Mouse (Mus musculus): ENCODE measurements around the gene Rgl1. TPM values are rescaled to one million over a fixed set of nuclear protein-coding genes. Genes with fewer than 3 reads are reported as not detected.

Gene Rgl1
- polyA plus RNA-seq, 1 experiment from 2014 or later: 48.3 TPM

GRCm38 (mm10) chr1:152612535-152613157 lies 153.5 kb downstream of the Rgl1 start:
- H3K4me2 ChIP-seq (ENCODE audit: low read depth, low read length): no peak overlapping the region
- WGBS: 70% methylated on average over 12 of the region's 12 CpGs
- ATAC-seq (ENCODE audit: insufficient read depth, low FRiP score): no peak

GRCm38 (mm10) chr1:152609547-152609946 lies 156.6 kb downstream of the Rgl1 start:
- H3K9me3 ChIP-seq (replicated peaks; ENCODE audit: control insufficient read depth, low read length): no peaks in the 10 kb centered on the region
- WGBS: 68% methylated on average over 10 of the region's 10 CpGs
- no peak overlapping the region for H3K27ac ChIP-seq (ENCODE audit: low read length)
- H3K4me1 ChIP-seq (ENCODE audit: control insufficient read depth, insufficient read depth, low read length): peaks cover 16% of the 10 kb centered on the region; the same call in 1 of the 2 replicates
- H3K9ac ChIP-seq (ENCODE audit: low read length): no peak overlapping the region
- H3K27me3 ChIP-seq (ENCODE audit: control insufficient read depth, insufficient read depth, low read length): no peaks in the 10 kb centered on the region
- no peak for ATAC-seq (ENCODE audit: insufficient read depth, low FRiP score)
- no peak overlapping the region for H3K4me2 ChIP-seq (ENCODE audit: low read depth, low read length)
- H3K4me3 ChIP-seq (replicated peaks; ENCODE audit: low read length): no peak overlapping the region
- H3K36me3 ChIP-seq (ENCODE audit: control insufficient read depth, insufficient read depth, low read length): no peaks in the 10 kb centered on the region

More at GRCm38 (mm10) chr1:152612535-152613157, 153.5 kb downstream of the Rgl1 start:
- H3K4me3 ChIP-seq (replicated peaks; ENCODE audit: low read length): no peak overlapping the region
- peaks cover 20% of the 10 kb centered on the region for H3K4me1 ChIP-seq (ENCODE audit: control insufficient read depth, insufficient read depth, low read length)
- no peaks in the 10 kb centered on the region for H3K9me3 ChIP-seq (replicated peaks; ENCODE audit: control insufficient read depth, low read length)
- H3K36me3 ChIP-seq (ENCODE audit: control insufficient read depth, insufficient read depth, low read length): no peaks in the 10 kb centered on the region
- no peaks in the 10 kb centered on the region for H3K27me3 ChIP-seq (ENCODE audit: control insufficient read depth, insufficient read depth, low read length)
- no peak overlapping the region for H3K9ac ChIP-seq (ENCODE audit: low read length)
- peak overlapping the region; percentile 53 for H3K27ac ChIP-seq (ENCODE audit: low read length)

GRCm38 (mm10) chr1:152609006-152609405 lies 157.1 kb downstream of the Rgl1 start:
- no peaks in the 10 kb centered on the region for H3K9me3 ChIP-seq (replicated peaks; ENCODE audit: control insufficient read depth, low read length)
- no peak overlapping the region for H3K27ac ChIP-seq (ENCODE audit: low read length)
- ATAC-seq (ENCODE audit: insufficient read depth, low FRiP score): no peak
- no peaks in the 10 kb centered on the region for H3K27me3 ChIP-seq (ENCODE audit: control insufficient read depth, insufficient read depth, low read length)
- WGBS: 68% methylated on average over 7 of the region's 7 CpGs
- H3K4me2 ChIP-seq (ENCODE audit: low read depth, low read length): no peak overlapping the region
- no peaks in the 10 kb centered on the region for H3K36me3 ChIP-seq (ENCODE audit: control insufficient read depth, insufficient read depth, low read length)
- H3K4me3 ChIP-seq (replicated peaks; ENCODE audit: low read length): no peak overlapping the region
- H3K9ac ChIP-seq (ENCODE audit: low read length): no peak overlapping the region
- H3K4me1 ChIP-seq (ENCODE audit: control insufficient read depth, insufficient read depth, low read length): peaks cover 16% of the 10 kb centered on the region; the same call in 1 of the 2 replicates

DNA sequence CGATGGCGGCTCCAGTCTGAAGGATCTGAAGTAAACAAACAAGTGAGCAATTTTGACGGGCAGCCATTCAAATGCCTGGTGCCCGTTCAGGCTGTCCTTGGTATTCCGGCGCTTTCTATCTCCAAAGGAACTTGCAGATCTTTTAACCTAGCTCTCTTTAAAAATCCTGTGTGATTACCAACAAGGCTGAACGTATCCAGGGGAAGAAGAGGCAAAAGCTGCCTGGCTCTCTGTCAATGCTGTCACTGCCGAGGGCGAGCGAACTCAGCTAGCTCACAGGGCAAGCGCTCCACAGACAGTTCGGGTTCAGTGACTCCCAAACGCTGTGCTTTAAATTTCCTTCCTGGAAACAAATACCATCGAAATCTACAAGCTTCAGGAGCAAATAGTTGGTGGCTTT lies 158.4 kb downstream of the Rgl1 start:
- Histone ChIP-seq H3K9ac (ENCODE audit: low read length) (no peak overlapping the region), H3K4me2 (ENCODE audit: low read depth, low read length) (no peak overlapping the region), H3K4me1 (ENCODE audit: control insufficient read depth, insufficient read depth, low read length) (peaks cover 16% of the 10 kb centered on the region; the same call in 1 of the 2 replicates), H3K36me3 (ENCODE audit: control insufficient read depth, insufficient read depth, low read length) (no peaks in the 10 kb centered on the region), H3K9me3 (replicated peaks; ENCODE audit: control insufficient read depth, low read length) (no peaks in the 10 kb centered on the region), H3K27ac (ENCODE audit: low read length) (no peak overlapping the region), H3K4me3 (replicated peaks; ENCODE audit: low read length) (no peak overlapping the region), H3K27me3 (ENCODE audit: control insufficient read depth, insufficient read depth, low read length) (no peaks in the 10 kb centered on the region)
- no peak for ATAC-seq (ENCODE audit: insufficient read depth, low FRiP score)
- WGBS: 71% methylated on average over 14 of the region's 14 CpGs

GRCm38 (mm10) chr1:152606727-152607126 lies 159.4 kb downstream of the Rgl1 start:
- Histone ChIP-seq H3K4me1 (ENCODE audit: control insufficient read depth, insufficient read depth, low read length) (peaks cover 9% of the 10 kb centered on the region; the same call in 1 of the 2 replicates), H3K4me2 (ENCODE audit: low read depth, low read length) (no peak overlapping the region), H3K9ac (ENCODE audit: low read length) (no peak overlapping the region), H3K9me3 (replicated peaks; ENCODE audit: control insufficient read depth, low read length) (no peaks in the 10 kb centered on the region), H3K27me3 (ENCODE audit: control insufficient read depth, insufficient read depth, low read length) (no peaks in the 10 kb centered on the region), H3K4me3 (replicated peaks; ENCODE audit: low read length) (no peak overlapping the region), H3K36me3 (ENCODE audit: control insufficient read depth, insufficient read depth, low read length) (no peaks in the 10 kb centered on the region), H3K27ac (ENCODE audit: low read length) (no peak overlapping the region)
- no peak for ATAC-seq (ENCODE audit: insufficient read depth, low FRiP score)
- 80% methylated on average over 11 of the region's 11 CpGs for WGBS

DNA sequence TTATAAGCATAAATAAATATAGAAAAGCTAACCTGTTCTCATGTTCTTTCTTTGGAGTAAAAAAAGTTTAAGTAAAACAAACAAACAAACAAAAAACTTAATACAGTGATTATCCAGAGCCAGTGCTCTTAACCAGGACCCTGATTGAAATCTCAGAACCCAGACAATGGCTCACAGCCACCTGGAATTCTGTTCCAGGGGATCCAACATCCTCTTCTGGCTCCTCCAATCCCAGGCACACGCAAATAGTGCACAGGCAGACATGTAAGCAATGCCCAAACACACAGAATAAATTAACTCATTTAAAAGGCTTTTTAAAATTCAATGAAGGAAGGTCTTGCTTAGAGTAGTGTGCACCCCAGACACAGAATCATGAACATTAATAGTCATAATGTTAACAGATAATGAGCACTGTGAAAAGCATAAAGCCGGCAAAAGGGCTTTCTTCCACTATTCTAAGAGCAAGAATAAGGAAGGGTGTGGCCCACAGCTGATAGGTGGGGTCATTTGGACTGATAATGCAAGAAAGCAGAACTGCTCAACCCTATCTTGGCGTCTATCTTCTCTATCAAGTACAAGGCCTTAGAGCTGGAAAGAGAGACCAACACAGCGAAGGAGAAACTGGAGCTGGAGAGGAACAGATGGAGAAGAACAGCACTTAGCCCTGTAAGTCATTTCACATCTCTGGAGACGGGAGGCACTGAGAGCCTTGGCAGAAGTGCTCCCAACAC lies 160.1 kb downstream of the Rgl1 start:
- H3K9ac ChIP-seq (ENCODE audit: low read length): no peak overlapping the region
- no peak overlapping the region for H3K4me2 ChIP-seq (ENCODE audit: low read depth, low read length)
- no peak for ATAC-seq (ENCODE audit: insufficient read depth, low FRiP score)
- WGBS: 71% methylated on average over 5 of the region's 5 CpGs
- H3K36me3 ChIP-seq (ENCODE audit: control insufficient read depth, insufficient read depth, low read length): no peaks in the 10 kb centered on the region
- no peaks in the 10 kb centered on the region for H3K27me3 ChIP-seq (ENCODE audit: control insufficient read depth, insufficient read depth, low read length)
- H3K4me3 ChIP-seq (replicated peaks; ENCODE audit: low read length): no peak overlapping the region
- peaks cover 7% of the 10 kb centered on the region; the same call in 1 of the 2 replicates for H3K4me1 ChIP-seq (ENCODE audit: control insufficient read depth, insufficient read depth, low read length)
- no peak overlapping the region for H3K27ac ChIP-seq (ENCODE audit: low read length)
- H3K9me3 ChIP-seq (replicated peaks; ENCODE audit: control insufficient read depth, low read length): no peaks in the 10 kb centered on the region

DNA sequence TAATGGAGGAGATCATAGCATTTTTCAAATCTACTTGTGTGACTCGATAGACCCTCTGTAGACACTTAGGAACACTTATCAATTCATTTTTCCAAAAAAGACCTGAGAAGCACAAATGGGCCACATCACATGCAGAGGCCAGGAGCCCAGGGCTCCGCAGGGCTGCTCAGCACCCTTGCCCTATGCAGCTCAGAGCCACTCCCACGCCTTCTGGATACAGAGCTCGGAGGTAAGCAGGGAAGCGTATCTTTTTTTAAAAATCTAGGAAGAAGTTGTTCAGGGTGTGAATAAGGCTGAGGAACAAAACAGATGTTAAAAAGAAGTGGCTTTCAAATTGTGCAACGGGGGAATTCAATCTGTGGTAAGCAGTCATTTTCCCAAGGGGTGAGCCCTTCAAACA lies 162.0 kb downstream of the Rgl1 start:
- no peak overlapping the region for H3K9ac ChIP-seq (ENCODE audit: low read length)
- no peaks in the 10 kb centered on the region for H3K9me3 ChIP-seq (replicated peaks; ENCODE audit: control insufficient read depth, low read length)
- H3K27me3 ChIP-seq (ENCODE audit: control insufficient read depth, insufficient read depth, low read length): no peaks in the 10 kb centered on the region
- no peak for ATAC-seq (ENCODE audit: insufficient read depth, low FRiP score)
- no peak overlapping the region for H3K4me3 ChIP-seq (replicated peaks; ENCODE audit: low read length)
- WGBS: 73% methylated on average over 6 of the region's 6 CpGs
- peaks cover 3% of the 10 kb centered on the region; the same call in 1 of the 2 replicates for H3K4me1 ChIP-seq (ENCODE audit: control insufficient read depth, insufficient read depth, low read length)
- H3K27ac ChIP-seq (ENCODE audit: low read length): no peak overlapping the region
- no peaks in the 10 kb centered on the region for H3K36me3 ChIP-seq (ENCODE audit: control insufficient read depth, insufficient read depth, low read length)
- H3K4me2 ChIP-seq (ENCODE audit: low read depth, low read length): no peak overlapping the region

- Histone ChIP-seq H3K4me2 (ENCODE audit: low read depth, low read length) (no peak overlapping the region), H3K36me3 (ENCODE audit: control insufficient read depth, insufficient read depth, low read length) (no peaks in the 10 kb centered on the region), H3K4me3 (replicated peaks; ENCODE audit: low read length) (no peak overlapping the region), H3K4me1 (ENCODE audit: control insufficient read depth, insufficient read depth, low read length) (peaks cover 3% of the 10 kb centered on the region; the same call in 1 of the 2 replicates), H3K9me3 (replicated peaks; ENCODE audit: control insufficient read depth, low read length) (no peaks in the 10 kb centered on the region), H3K27ac (ENCODE audit: low read length) (no peak overlapping the region), H3K9ac (ENCODE audit: low read length) (no peak overlapping the region), H3K27me3 (ENCODE audit: control insufficient read depth, insufficient read depth, low read length) (no peaks in the 10 kb centered on the region)
- WGBS: 83% methylated on average over 9 of the region's 9 CpGs
- ATAC-seq (ENCODE audit: insufficient read depth, low FRiP score): no peak
Observed at GRCm38 (mm10) chr1:152603628-152604027, 162.5 kb downstream of the Rgl1 start.

GRCm38 (mm10) chr1:152600494-152600893 lies 165.7 kb downstream of the Rgl1 start:
- H3K36me3 ChIP-seq (ENCODE audit: control insufficient read depth, insufficient read depth, low read length): no peaks in the 10 kb centered on the region
- no peak overlapping the region for H3K4me2 ChIP-seq (ENCODE audit: low read depth, low read length)
- H3K9ac ChIP-seq (ENCODE audit: low read length): no peak overlapping the region
- H3K27ac ChIP-seq (ENCODE audit: low read length): no peak overlapping the region
- 85% methylated on average over 2 of the region's 2 CpGs for WGBS
- no peak for ATAC-seq (ENCODE audit: insufficient read depth, low FRiP score)
- peaks cover 3% of the 10 kb centered on the region; the same call in 1 of the 2 replicates for H3K4me1 ChIP-seq (ENCODE audit: control insufficient read depth, insufficient read depth, low read length)
- no peaks in the 10 kb centered on the region for H3K9me3 ChIP-seq (replicated peaks; ENCODE audit: control insufficient read depth, low read length)
- no peaks in the 10 kb centered on the region for H3K27me3 ChIP-seq (ENCODE audit: control insufficient read depth, insufficient read depth, low read length)
- no peak overlapping the region for H3K4me3 ChIP-seq (replicated peaks; ENCODE audit: low read length)

Data from stomach, embryonic 16.5 days (tissue).